Mouse (Mus musculus) right cerebral cortex, adult 18-20 months (tissue): ENCODE results near the gene Gja5.

Experiments
- DNase-seq: peaks from one replicate; pipeline ENCODE4 v3.0.0; 2022; ENCODE audit warnings: mixed read lengths

Gene Gja5

DNA sequence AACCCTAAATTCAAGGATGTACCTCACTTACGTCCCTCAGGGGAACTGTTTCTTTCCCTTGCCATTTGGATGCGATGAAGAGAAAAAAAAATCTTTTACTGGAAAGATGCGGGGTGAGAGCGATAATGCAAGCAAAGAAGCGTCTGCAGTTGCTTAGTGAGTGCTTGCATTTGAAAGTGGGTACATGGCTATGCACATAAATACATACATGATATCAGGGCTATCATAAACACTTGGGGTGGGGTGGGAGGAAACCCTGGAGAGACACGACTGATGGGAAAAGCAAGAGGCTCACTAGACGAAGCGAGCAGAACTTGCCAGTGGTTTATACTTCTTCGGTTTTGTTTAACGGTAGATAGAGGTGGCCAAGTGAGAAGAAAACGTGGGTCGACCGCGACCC is at the start of gene Gja5:
Gja5 (plus strand) TSS at position 301 of the 400 bp plus-strand sequence.
- DNase-seq = no peak

DNA sequence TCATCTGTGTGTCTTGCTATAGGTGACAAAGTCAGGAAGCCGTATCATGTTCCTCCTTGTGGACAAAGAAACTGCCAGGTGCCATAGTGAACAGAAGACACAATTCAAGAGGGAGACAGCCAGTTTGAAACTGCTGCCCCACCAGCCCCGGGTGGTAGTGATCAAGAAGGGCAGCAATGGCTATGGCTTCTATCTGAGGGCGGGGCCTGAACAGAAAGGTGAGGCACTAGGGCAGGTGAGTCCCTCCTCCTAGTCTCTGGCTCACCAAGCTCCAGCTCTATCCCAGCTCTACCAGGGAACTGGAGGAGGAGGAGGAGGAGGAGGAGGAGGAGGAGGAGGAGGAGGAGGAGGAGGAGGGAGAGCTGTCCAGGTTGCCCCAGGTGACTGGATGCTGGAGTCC is 48.7 kb upstream of the Gja5 start:
- DNase-seq = no peak

DNA sequence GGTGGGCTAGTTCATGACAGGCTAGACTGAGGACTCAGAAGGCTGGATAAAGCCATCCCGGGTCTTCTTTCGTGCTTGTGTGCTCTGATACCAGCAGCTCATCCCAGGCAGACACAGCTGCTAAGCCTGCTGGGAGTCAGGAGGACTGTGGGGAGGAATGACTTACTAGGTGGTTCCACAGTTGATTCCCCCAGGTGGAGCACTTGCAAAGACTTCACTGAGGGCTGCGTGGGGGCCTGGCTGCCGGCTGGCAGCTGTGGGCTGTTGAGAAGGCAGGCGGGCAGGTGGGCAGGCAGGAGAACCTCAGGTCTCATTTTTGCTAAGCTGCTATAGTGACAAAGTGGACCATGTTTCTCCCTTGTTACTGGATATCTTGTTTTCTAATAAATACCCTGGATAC is 44.0 kb upstream of the Gja5 start:
- DNase-seq = no peak

DNA sequence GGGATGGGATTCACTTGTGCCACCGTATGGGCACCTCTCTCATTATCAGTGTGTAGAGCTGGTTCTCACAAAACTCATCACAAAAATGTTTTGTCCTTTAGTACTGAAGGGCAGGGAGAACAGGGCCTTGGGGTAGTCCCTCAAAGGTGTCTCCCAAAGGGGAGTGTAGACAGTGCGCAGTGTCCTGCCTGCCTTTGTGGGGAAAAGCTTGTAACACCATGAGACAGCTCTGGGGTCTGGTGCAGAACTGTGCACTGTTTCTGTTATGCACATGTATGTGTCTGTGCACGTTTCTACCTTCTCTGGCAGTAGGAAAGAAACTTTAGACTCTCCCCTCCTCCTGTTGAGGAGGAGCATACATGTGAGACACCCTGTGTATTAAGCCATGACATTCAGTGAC is 36.6 kb upstream of the Gja5 start:
- no peak for DNase-seq

DNA sequence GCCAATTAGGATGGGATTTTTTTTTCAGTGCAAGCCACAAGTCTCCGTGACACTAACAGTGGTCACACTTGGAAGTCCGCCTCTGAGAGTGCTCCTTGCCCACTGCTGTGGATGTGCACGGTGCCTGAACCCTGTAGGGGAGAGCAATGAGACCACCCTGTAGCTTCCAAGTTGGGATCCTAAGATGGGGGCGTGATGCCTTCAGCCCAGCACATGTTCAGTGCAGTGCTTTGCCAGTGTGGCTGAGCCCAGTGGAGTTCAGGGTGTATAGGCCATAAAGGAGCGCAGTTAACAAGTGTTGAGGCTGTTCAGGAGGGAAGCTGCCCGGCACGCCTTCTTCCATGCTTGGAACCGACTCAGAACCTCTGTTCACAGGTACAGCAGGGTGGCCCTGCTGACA is 35.9 kb upstream of the Gja5 start:
- no peak for DNase-seq

DNA sequence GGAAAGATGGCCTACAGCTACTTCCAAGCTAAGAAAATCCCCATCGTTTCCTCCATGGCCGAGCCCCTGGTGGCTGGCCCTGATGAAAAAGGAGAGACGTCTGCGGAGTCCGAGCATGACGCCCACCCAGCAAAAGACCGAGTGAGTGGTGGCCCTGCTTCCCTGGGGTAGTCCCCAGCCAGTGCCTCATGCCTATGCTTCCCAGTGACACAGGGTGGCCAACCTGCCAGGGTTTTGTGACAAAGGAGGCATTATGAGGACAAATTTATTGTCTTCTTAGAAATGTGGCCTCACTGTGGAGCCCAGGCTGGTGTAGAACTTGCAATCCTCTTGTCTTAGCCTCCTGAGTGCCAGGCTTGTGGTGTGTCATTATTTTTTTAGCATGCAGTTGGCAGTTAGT is 35.4 kb upstream of the Gja5 start:
- DNase-seq = no peak

DNA sequence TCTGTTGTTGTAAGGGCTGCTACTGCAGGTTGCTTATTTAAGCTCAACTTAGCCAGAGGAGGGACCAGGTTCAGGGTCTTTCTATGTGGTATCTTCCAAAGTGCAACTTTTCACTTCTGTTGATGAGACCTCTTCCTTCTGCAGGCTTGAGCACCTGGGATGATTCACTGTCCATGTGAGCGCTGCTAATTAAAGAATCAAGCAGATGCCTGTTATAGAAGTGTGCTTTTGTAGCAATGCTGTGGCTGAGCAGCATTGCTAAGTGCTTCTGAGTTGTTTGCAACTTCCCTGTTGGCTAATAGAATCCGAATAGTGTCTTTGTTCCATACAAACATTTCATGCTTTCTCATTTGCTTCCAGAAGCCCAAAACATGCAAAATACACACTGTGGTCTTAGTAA is 34.2 kb upstream of the Gja5 start:
- DNase-seq = peak; percentile 35

DNA sequence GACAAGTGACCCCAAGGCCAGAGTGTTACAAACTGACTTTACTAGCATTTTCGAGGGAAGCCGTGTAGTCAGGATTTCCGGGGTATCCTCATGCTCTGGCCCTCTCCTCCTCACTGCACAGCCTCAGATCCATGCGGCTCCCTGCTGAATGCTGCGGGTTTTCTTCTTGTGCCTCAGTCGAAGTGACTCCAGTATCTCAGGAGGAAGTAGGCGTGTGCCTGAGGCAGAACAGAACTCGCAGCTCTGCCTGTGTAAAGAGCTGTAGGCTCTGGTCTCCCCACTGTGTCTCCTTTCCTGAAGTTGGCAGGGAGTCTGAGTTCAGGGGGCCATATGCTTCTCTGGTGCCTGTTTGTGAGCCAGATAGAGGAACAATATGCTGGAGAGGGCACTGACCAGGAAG is 33.4 kb upstream of the Gja5 start:
- DNase-seq = no peak

DNA sequence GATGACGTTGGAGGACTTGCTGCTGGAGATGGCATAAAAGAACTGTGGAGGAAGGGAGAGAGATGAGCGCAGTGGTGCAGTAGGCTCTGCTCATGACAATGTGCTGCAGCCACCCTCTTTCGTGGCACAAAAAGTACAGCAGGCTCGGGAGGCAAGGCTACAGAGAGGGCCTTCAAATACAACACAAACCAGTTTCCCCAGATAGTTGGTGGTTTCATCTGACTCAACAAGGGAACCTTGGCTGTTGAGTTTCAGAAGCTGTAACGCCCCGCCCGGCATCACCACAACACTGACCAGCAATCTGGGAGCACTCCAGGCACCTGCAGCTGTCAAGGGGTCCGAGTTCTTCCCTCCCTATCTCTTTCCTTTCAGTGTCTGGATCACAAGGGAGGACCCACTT is 32.0 kb upstream of the Gja5 start:
- no peak for DNase-seq

DNA sequence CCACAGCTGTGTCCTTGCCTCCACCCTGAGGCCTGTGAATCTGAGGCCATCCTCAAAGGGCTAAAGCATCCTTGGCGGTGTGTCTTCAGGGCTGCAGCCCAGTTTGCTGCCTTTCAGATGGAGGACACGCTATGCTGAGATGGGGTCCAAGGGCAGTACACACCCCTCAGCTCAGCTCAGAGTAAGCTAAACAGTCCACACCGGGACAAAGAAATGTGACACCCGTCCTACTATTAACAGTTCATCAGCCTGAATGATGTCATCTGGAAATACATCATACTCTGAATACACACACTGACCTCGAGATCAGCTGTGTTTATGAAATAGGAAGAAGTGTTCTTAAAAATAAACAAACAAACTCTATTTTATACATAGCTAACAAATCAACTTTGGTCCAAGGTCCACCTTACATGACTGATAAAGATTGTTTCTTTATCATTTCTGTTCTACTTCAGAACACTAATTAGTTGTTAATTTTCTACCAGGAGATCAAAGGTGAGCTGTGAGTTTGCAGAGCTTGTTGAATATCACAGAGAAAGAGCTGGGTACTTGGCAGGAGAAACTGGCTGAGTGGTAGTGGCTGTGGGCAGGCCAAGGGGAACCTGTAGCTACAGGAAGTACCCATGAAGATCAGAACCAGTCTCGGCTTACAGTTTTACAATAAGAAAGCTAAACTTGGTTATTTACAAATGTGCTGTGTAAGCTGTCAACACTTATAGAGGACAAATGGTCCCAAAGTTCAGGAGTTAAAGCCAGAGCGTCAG is 29.5 kb upstream of the Gja5 start:
- DNase-seq = no peak

DNA sequence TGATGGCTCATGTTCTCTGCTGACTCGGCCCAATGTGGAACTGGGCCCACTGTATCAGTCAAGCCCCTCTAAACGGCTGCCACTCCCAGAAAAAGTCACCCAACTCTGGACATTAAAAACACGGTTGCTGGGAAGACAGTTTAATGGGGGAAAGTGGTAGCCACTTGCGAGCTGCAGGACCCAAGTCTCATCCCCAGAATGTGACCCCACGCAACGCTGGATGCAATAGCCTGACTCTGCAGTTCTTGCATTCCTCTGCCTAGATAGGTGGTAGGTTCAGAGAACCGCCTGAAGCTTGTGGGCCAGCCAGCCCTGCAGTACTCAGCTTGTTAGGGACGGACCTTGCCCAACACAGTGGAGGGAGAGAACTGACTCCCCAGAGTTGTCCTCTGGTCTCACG is 25.0 kb upstream of the Gja5 start:
- no peak for DNase-seq

DNA sequence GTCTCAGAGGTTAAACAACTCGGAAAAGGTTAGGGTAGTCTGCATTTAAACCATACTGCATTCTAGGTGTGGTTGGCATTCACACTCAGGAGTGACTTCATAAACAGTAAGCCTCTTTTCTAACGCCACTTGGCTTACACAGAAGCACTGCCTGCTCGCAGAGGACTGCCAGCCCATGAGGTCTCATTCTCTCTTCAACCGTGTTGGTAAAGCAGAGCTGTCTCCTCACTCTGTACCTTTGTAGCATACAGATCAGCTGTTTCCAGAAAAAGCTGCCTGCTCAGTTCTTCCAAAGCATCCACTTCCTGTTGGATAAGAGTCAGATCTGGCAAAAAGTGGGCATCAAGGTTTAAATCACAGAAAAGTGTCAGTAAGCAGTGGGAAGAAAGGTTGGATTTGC is 24.1 kb upstream of the Gja5 start:
- DNase-seq = peak; percentile 21

DNA sequence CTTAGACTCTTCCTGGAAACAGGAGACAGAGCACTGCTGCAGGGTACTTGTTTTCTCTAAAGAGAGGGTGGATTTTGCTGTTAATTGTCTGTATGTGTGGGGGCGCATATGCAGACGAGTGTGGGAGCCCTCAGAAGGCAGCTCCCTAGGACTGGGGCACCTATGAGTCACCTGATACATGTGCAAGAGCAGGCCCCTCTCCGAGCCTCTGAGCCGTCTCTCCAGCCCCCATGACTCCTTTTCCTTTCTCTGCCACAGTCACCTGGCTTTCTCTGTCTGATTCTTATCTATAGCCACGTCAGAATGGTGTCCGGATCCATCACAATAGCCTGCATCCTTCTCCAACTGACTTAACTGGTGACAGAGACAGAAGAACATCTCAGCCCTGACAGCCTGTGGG is 22.9 kb upstream of the Gja5 start:
- DNase-seq = peak; percentile 44

DNA sequence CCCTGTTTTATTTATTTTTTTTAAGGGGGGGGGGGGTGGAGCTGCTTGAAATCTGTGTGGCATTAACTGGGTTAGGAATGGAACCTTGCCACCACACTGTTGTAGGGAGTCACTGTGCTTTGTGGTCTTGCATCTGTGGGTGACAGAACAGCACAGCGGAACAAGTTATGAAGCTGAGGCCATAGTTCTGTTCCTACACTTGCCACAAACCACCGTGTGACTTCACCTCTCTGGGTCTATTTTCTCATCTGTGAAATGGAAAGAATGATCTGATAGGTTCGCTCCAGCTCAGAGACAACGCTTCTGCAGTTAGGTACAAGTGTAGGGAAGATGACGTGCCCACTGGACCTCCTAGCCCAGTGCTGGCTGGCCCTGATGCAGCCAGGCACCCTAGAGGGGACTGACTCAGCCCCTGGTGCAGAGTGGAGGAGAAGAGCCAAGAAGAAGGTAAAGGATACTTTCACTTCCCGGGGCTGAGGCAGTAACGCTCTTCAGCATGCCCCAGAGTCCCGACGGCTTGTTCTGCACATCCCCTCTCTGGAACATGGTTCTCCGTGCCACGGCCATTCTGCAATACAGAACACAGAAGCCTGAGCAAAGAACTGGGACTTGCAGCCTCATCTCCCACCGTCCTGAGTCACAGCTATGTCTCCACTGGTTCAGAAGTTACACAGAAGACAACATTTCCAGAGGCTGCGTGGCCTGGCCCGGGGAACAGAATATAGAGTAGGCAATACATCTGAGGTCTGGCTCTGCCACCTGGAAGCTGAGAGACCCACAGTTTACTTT is 22.2 kb upstream of the Gja5 start:
- no peak for DNase-seq

DNA sequence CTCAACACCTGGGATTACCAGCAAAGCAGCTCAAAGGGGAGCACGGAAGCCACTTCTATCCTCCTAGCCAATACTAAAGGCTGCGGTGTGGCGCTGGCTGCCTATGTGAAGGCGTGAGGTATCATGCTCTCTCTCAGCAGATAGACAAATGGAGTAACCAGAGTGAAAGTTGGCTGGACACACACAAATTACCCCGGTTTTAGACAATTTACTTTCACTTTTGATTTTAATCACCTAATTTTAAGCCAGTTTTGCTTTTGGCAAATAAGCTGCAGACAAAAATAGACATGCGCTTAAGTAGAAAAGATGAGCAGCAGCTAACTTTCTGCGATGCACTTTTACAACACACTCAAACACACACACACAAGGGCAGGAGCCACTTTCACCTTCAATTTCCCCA is 20.8 kb upstream of the Gja5 start:
- no peak for DNase-seq

DNA sequence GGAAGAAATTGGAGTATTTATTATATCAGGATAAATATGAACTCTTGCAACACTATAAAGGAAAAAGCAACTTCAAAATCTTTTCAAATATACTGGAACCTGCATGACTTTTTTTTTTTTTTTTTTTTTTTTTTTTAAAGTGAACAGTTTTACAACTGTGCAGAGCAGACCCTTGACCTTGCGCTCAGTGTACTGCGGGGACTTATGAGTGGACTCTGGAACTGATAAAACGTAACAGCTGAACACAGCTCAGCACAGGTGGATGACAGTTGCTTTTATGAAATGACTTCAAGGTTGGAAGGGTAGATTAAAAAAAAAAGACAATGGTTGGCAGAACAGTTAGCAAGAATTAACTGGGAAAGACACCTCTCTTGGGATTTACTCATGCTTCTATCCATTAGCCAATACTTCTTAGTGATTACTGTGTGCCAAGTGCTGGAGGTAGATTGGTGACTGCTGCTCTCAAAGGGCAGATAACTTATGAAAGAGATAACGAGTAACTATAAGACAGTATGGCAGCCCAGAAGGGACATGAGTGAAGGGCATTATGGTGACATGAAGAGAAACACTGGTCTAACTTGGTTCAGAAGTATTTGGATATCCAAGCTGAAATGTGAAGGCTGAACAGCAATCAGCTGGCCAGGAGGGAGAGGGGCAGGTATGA is 2.0 kb upstream of the Gja5 start:
- no peak for DNase-seq

DNA sequence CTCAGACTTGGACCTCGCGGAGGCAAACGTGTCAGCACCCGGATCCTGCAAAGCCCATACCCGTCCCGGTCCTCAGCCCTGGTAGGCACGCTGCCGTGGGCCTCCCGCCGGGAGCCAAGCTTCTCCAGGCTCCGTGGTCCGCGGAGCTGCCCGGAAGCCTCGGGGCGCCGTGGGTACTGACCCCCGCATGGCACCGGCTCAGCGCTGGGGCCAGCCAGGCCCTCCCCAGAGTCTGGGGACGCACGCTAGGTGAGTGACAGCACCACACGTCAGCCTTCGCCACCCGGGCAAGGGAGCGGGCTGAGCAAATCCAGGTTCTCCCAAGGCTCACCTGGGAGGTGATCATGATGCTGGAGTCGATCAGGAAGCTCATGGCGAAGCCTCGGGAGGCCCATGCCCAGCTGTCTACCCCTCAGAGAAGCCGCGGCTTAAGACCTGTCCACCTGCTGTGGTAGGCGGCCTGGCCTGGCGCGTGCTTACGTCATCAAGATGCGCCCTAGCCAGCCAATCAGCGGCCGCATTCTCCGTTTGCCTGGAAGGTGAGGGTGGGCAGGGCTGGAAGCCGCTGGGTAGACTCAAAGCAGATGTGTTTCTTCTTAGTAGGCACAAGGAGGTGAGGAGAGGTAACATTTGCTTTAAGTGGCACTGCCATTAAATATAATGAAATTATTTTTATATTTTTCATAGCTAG is 503 bp downstream of the Gja5 start, which contains the start of gene Gpr89:
Gpr89 (minus strand) TSS at position 496 of the 691 bp plus-strand sequence.
- DNase-seq = peak; percentile 96

DNA sequence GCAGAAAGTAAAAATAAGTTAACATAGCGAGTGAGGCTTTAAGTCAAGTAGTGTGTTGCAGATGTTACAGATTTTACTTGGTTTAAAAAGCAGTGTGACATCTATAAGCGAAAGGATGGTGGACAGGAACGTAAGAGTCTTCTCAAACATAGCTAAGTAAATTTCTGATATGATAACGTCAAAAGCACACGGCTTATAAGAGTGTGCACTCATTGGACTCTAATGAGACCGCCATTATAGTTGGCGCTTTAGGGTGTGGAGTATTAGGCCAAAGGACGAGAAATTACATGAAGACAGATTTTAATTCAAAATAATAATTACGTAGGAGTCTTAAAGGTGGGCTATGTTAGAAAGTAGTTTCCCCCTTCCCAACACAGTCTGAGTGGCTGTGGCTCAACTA is 1.1 kb downstream of the Gja5 start:
- no peak for DNase-seq

DNA sequence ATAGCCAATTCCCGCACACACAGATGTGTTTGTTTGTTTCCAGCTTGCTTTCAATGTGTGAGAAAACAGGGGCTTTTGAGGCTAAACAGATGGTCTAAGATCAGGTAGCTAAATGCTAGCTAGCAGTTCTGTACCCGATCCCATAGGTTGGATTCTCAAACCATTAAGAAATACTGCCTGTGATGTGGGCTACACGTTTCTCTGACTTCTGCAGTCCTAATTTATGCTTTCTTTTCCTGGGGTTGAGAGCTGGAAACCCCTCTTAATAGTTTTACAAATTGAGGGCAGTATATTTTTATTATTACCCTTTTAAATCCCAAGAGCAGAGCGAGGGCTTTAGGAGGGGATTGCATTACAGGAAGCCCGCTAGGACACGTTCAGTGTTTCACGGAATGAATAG is 16.5 kb downstream of the Gja5 start:
- DNase-seq = no peak

DNA sequence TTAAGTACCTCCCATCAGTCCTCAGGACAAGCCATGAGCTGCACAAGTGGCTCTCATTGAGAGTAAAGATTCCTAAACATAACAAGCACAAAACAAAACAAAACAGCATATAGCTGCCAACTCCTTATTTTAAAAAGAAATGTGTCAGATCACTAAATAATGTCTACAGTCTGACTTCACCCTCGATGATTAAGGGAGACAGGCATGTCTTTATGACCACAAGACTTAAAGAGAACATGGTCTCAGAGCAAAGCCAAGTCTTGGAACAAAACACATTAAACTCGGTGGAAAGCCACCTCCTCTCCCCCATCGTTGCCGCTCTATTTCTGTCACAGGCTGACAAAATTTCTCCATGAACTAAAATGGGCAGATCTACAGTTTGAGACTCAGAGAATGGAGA is 20.1 kb downstream of the Gja5 start:
- no peak for DNase-seq

DNA sequence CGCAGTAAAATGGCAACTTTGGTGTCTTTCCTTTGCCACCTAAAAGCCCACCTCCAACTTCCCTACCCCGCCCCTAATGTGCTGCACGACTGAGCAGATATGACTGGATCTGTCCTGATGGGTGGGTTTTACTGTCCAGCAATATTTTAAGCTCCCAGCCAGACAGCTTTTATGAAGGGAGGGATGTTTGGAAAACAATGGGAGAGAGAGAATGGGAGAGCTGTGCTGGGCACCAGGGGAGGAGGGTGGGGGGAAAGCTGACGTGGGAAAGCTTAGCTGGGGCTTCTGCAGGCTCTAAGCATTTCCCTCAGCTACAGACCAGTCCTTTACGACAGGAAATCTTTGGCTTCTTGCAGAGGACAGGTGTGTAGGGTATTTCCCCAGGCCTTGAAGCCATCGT is 21.4 kb downstream of the Gja5 start, which contains the start of gene Gja8:
Gja8 (minus strand) TSS at position 101 of the 400 bp plus-strand sequence.
- no peak for DNase-seq

DNA sequence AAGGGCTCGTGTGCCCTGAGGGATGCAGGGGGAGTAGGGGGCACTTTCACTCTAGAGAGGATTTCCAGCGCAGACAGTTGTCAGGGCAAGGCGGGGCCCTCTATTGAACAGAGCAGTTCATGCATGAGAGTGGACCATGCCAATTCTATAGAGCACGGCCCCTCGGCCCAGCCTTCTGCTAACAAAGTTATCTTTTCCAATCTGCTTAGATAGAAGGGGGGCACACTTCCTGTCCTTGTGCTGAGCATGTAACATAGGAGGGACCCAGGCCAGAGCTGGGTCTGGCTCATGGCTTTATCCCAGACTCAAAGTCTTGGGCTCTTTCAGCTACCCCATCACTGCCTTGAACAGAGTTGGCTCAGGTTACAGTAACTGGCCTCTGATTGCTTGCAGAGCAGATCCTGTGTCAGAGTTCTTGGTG is 26.8 kb downstream of the Gja5 start:
- no peak for DNase-seq

DNA sequence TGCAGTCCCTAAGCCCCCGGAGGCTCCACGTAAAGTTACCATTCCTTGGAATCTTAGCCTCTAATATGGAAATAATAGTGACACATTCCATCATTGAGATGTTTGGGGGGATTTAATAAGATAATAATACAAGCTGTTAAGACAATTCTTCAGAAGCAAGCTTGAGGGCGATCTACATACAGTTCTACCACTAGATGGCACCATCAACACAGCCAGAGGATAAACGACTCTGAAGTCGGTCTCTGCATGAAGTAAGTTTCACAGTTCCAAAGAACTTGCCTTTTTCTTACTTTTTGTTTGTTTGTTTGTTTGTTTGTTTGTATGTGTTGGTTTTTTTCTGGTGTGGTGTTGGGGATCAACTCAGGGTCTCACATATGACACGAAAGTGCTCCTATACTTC is 31.7 kb downstream of the Gja5 start:
- no peak for DNase-seq
